Mouse (Mus musculus) NIH3T3 (cell line): ENCODE measurements at regions not wholly inside any gene's neighbourhood (a gene's known extent, or its start where the extent isn't known, plus 50 kb on each side); places are given as distances from the start of the nearest gene placed in this dataset.

Source experiments
- DNase-seq: peaks from one replicate; pipeline ENCODE4 v3.0.0-alpha.2; 2012; ENCODE audit warnings: low read depth

DNA sequence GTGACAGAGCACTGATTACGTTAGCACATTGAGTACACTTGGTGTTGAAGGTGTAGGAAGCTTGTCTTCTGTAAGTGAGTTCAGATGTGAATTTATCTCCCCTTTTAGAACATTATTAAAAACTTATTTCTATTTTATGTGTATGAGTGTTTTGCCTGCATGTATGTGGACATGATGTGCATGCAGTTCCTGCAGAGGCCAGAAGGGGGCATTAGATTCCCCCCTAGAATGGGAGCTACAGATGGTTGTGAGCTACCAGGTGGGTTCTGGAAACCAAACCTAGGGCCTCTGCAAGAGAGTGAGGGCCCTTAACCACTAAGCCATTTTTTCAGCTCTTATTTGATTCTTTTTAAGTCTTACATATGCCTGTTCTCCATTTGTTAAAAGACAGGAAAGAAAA lies 160.0 kb upstream of the Gjb5 start:
- peak; percentile 25 for DNase-seq

- no peak for DNase-seq
Observed at GRCm38 (mm10) chr4:127517539-127517938, 159.6 kb upstream of the Gjb5 start.

DNA sequence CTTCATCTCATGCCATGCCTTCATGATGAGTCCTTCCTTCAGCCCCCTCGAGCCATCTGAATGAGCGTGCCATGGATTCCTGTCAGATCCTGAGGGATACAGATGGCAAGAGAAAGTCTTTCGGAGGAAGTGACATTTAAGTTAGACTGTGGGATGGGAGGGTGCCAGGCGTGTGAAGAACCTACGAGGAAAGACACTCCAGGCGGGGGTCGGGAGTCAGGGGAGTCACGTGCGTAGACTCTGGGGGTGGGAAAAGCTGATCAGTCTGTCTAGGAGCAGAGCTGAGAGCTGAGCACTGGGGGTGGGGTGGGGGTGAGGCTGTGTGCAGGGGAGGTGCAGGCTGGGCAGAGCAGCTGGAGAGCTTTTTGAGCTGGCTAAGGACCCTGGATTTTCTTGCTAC lies 152.0 kb upstream of the Gjb5 start:
- DNase-seq, result no peak

DNA sequence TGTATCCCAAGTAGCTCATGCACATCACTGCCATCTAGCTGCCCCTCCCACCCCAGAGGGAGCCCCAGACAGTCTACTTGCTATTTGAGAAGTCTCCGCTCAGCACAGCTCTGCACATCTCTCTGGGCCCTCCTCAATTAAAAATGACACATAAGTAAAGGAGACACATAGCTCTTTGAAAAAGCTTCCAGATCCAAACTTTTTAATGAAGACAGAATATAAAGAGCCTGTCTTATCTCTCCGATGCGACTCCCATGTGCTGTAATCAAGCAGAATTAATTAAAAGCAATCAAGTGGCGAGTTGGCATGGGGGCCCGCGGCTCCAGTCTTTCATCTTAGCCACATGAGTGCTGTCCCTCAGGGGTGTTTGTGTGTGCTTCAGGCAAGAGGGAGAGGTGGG lies 144.6 kb upstream of the Gjb5 start:
- DNase-seq, result no peak

GRCm38 (mm10) chr4:127501881-127502280 lies 143.9 kb upstream of the Gjb5 start:
- DNase-seq, result no peak

DNA sequence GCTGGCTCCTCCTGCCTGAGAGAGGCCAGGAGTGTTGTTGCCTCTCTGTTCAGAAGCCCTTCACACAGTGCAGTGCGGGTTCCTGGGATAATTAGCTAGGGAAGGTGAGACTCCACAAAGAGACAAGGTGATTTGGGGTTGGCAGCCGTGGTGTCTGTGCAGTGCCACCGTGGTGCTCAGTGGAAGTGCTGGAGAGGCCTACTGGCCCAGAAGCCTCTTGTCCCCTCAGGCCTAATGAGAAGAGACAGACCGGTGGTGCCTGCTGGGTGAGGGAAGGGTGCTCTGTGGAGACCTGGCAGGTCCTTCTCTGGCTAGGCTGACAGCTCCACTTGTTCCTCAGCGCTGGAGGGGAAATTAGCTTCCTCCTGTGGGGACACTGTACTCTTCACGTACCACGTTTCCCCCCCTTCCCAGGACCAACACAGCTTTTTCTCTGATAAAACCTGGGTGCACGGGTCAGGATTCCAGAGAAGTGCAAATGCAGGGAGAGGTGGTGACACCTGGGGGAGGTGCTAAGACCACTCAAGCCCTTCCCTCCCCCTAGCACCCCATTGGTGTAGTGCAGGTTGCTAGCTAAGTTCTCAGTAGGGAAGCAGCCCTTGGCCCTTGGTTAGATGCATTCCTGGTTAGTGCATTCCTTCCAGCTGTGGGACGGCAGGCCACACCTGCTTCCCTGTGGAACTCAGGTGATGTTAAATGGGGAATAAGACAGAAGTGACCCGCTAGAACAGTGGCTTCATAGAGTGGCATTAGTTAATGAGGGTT lies 129.2 kb upstream of the Gjb5 start:
- DNase-seq, result no peak

- DNase-seq, result no peak
Observed at GRCm38 (mm10) chr4:127485238-127485637, 127.3 kb upstream of the Gjb5 start.

GRCm38 (mm10) chr4:127482461-127482860 lies 124.5 kb upstream of the Gjb5 start:
- no peak for DNase-seq

DNA sequence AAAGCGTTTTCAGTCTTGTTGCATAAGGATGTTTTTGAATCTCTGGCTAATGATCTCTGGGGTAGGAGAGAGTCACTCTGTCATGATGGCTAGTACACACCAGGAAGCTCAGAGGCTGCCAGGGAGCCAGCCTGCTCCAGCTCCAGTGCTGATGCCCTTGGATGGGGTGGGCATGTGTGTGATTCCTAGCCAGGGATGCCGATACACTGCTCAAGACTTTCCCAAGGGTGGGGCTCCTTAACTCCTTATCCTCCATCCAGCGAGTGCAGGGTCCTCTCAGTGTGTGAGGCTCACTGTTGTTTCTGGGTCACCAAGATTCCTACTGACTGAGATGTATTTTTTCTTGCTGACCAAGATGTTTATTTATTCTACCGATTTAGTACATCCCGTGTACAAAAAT lies 122.4 kb upstream of the Gjb5 start:
- DNase-seq, result no peak

DNA sequence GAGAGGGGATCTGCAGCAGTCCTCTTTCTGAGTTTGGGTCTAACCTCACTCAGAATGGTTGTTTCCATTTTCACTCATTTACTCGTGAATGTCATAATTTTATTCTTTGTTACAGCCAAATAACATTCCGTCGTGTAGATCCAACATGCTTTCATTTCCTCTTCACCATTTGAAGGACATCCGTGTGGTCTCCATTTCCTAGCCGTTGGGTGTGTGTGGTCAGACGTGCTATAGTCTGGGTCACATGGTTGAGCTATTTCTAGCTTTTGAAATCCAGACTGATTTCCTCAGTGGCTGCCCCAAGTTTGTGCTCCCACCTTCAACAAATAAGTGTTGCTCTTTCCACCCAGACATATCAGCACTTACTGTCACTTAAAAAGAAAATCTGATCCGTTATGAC lies 111.9 kb upstream of the Gjb5 start:
- no peak for DNase-seq

DNA sequence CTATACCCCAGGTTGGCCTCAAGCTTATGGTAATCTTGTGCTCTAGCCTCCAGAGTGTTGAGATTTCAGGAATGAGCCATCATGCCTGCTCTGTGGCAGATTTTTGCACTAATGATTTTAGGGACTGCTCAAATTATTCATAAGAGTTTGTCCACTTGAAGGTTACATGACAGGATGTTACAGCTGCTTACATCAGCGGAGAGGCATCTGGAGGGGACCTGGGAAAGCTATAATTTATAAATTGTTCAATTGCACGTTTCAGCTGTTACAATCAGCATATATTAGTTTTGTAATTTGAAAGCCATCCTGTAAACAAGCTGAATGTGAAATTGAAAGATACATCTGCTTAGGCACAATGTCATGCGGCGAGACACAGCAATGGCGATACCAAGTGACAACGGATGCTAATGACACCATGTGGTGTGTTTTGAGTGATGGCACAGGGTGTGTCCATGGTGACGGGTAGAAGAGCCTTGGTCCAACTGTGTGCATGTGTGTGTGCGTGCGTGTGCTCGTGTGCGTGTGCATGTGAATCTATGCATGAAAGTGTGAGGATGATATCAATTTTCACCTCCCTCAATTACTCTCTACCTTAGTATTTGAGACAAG lies 96.6 kb upstream of the Gjb5 start:
- DNase-seq, result no peak

DNA sequence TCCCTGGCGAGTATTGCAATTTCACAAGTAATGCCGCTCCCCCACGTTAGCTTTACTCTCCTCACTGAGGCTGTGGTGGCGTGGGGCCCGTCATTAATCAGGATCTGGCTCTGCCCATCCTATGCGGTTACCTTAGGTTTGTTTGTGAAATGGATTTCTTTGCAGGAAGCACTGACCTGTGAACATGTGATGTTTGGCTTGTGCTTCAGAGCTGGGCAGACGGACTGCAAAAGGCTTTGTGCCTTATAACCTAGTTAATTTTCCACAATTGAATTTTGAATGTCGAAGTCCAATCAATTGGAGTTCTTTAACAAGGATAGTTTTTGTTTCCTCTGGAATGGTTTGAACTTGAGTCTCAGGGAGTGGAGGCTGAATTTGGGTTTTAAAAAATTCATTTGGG lies 94.1 kb upstream of the Gjb5 start:
- DNase-seq, result no peak

- no peak for DNase-seq
Observed at GRCm38 (mm10) chr4:127445300-127445699, 87.3 kb upstream of the Gjb5 start.

GRCm38 (mm10) chr4:127444056-127444455 lies 86.1 kb upstream of the Gjb5 start:
- DNase-seq, result no peak

DNA sequence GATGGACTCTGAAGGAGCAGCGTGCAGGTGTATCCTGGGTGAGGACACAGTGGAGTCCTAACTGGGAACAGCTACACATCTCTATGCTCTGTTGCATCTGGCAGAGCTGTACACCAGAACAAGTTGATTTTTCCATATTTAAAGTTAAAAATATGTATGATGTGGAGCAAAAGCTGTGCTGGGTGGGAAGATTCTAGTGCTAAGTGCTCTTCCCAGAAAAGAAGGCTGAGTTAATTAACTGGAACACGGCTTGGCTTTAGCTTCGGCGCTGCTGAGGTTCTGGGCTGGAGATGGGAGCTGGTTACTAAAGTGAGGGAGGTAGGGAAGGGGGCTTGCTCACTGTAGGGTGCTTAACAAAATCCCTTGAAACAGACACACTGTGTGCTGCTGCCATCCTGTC lies 84.0 kb upstream of the Gjb5 start:
- no peak for DNase-seq

- DNase-seq, result no peak
Observed at GRCm38 (mm10) chr4:127440602-127441001, 82.6 kb upstream of the Gjb5 start.

- DNase-seq, result peak; percentile 65
Observed at GRCm38 (mm10) chr4:127435076-127435475, 77.1 kb upstream of the Gjb5 start.

DNA sequence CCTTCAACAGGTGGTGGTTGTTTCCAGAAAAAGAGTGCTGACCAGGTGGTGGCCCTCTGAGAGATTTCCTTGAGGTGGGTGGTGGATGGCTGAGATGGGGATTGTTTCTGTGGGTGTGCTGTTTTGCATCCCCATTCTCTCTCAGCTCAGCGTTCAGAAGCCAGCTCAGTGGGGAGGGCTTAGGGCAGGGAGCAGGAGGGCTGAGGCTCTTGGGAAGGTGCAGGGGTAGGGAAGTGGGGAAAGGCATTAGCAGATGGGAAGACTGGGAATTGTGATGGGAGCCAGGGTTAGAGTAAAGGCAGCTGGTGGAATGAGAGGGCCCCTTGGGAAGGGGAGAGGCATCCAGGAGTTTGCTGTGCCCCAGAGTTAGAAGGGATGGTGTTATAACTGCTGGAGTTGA lies 72.3 kb upstream of the Gjb5 start:
- DNase-seq, result no peak

DNA sequence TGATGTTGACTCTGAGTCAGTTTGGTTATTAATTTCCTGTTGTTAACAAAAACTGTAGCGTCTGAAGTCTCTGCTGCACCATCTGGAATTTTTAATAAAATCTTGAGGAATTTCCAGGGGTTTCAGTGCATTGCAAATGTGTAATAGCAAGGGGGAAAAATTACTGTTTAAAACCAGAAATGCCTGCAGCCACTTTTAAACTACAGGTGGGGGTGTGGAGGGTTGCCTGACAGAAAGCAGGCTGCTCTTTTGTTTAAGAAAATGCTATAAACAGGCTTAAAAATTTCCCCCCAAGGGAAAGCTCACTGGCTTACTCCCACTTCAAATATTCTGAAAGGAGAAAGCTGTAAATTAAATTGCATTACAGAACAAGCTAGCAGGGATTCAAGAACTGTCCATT lies 71.8 kb upstream of the Gjb5 start:
- DNase-seq, result no peak

DNA sequence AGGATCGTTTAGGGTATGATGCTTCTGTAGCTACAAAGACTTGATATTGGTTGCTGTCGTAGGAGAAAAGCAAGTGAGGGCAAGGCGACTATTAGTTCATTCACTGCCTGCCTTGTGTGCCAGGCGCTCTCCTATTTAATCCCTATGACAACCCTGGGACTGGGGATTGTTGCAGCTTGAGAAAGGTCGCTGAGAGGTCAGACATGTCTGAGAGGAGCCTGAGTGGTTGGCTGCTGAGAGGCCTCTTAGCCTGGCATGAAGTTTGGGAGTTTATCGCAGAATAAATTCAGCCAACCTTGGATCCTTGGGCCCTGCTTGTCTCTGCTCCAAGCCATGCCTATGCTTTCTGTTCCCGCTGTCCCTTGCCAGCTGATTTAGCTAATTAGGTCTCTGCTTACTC lies 65.9 kb upstream of the Gjb5 start:
- no peak for DNase-seq

DNA sequence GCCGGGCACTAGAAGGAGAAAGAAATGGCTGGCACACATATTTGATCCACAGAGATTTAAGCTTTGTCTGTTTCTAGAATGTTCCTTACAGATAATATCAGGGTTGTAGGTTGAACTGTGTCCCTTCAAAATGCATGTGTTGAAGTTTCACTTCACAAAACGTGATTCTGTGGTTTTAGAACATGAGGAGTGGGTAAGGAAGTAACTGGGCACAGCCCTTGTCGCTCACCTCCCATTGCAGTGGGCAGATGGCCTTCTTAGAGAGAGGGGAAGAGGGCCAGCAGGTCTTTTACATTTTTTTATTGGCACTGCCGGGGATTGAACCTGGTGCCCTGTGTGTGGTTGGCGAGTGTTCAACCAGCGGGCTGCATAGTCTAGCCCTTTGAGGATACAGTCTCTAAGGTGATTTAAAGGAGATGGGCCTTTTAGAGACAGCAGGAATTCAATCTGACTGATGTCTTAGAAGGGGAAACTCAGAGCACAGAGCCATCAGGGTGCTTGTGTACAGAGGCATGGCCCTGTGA lies 64.0 kb upstream of the Gjb5 start:
- no peak for DNase-seq

- no peak for DNase-seq
Observed at GRCm38 (mm10) chr4:127421129-127421528, 63.1 kb upstream of the Gjb5 start.

GRCm38 (mm10) chr4:127419786-127420120 lies 61.8 kb upstream of the Gjb5 start:
- no peak for DNase-seq
